Mouse (Mus musculus) cortical plate, adult 2 months (tissue): ENCODE data around the gene Zmynd15.

Experiments used
- CTCF ChIP-seq: fragments of 200-500 bp; IDR thresholded peaks from 2 replicates; pipeline ENCODE4 v1.5.1; 2011; ENCODE audit warnings: mild to moderate bottlenecking, control low read depth, low read length; ENCODE audit not compliant: insufficient read depth; ENCODE audit errors: extremely low read depth
- POLR2A ChIP-seq: fragments of 200-500 bp; IDR thresholded peaks from 2 replicates; pipeline ENCODE4 v1.6.1; 2011; ENCODE audit warnings: mild to moderate bottlenecking, low read length, control low read depth; ENCODE audit not compliant: insufficient read depth; ENCODE audit errors: extremely low read depth

DNA sequence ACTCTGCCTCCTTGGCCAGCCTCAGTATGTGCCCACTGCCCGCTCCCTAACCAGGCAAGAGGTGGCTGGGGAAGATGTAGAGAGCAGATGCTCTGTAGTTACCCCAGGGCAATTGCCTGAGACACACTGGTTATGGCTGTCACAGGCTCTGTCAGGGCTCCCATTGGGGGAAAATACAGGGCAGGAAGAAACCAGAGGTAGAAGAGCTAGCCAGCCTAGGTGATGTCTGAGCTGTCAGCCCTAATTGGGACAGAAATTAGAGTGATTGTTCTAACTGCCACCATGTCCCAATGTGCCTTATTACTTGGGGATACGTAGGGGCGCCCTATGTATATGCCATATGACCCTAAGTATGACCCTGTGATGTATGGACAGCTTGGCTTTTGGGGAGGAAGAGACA, 25.3 kb upstream of the Zmynd15 start:
- TF ChIP-seq POLR2A: no peak
- TF ChIP-seq CTCF: no peak
